Mouse (Mus musculus) hindbrain, embryonic 16.5 days (tissue): ENCODE results near the gene Grip1. TPM values are rescaled to one million over a fixed set of nuclear protein-coding genes. Genes with fewer than 3 reads are reported as not detected.

Source experiments
- ATAC-seq: fragments of 200-750 bp; cut with Nextera tagmentation; 2 replicates; pipeline ENCODE4 v1.8.0; 2017; ENCODE audit warnings: moderate TSS enrichment, moderate library complexity
- H3K27ac ChIP-seq: fragments of 300-500 bp; sonication (generic); 2 replicates; pipeline ENCODE4 v1.5.1; 2014; ENCODE audit warnings: low read depth, mild to moderate bottlenecking, control low read depth, low read length, moderate library complexity
- H3K27me3 ChIP-seq: fragments of 300-500 bp; sonication (generic); replicated peaks from 2 replicates; pipeline ENCODE4 v1.6.1; 2014; ENCODE audit warnings: low read length; ENCODE audit not compliant: control insufficient read depth, insufficient read depth
- H3K36me3 ChIP-seq: fragments of 300-500 bp; sonication (generic); 2 replicates; pipeline ENCODE4 v1.6.1; 2014; ENCODE audit warnings: mild to moderate bottlenecking, low read length, moderate library complexity, mixed read lengths; ENCODE audit not compliant: control insufficient read depth, insufficient read depth
- H3K4me1 ChIP-seq: fragments of 300-500 bp; sonication (generic); 2 replicates; pipeline ENCODE4 v1.6.1; 2014; ENCODE audit warnings: low read depth, low read length; ENCODE audit not compliant: control insufficient read depth, insufficient read depth
- H3K4me2 ChIP-seq: fragments of 300-500 bp; sonication (generic); 2 replicates; pipeline ENCODE4 v1.6.1; 2014; ENCODE audit warnings: mild to moderate bottlenecking, low read length, control low read depth, moderate library complexity
- H3K4me3 ChIP-seq: fragments of 300-500 bp; sonication (generic); 2 replicates; pipeline ENCODE4 v1.5.1; 2014; ENCODE audit warnings: mild to moderate bottlenecking, low read length, control low read depth, moderate library complexity
- H3K9ac ChIP-seq: fragments of 300-500 bp; sonication (generic); 2 replicates; pipeline ENCODE4 v1.6.1; 2014; ENCODE audit warnings: low read depth, mild to moderate bottlenecking, control low read depth, low read length, moderate library complexity
- H3K9me3 ChIP-seq: fragments of 300-500 bp; sonication (generic); 2 replicates; pipeline ENCODE4 v1.6.1; 2014; ENCODE audit warnings: mild to moderate bottlenecking, low read length, moderate library complexity; ENCODE audit not compliant: control insufficient read depth
- WGBS: fragments of 180-500 bp; shearing (Covaris S2); extraction: QIAGEN DNeasy Blood & Tissue Kit; methylation state at CpG from one replicate; pipeline ENCODE4 v1.1.7; 2014; 5-methylcytosine and 5-hydroxymethylcytosine counted together
- polyA plus RNA-seq: library from polyadenylated mRNA; unstranded; fragments of >200 nt; fragmentation: Nextera tagmentation; extraction: Ambion mirVana; gene quantifications from 2 replicates; pipeline ENCODE4 v1.2.1, GENCODE M21; 2015

The Grip1 gene
- polyA plus RNA-seq, 1 experiment from 2014 or later: 16.6 TPM

GRCm38 (mm10) chr10:119641011-119641410, 187.4 kb downstream of the Grip1 start:
- Histone ChIP-seq H3K9ac (no peak overlapping the region), H3K4me2 (no peak overlapping the region), H3K27ac (no peak overlapping the region), H3K4me1 (peaks cover 8% of the 10 kb centered on the region), H3K9me3 (no peaks in the 10 kb centered on the region), H3K4me3 (no peak overlapping the region), H3K27me3 (no peaks in the 10 kb centered on the region), H3K36me3 (no peaks in the 10 kb centered on the region)
- WGBS: 46% methylated on average over 12 of the region's 12 CpGs
- ATAC-seq: 0 out of 2 replicates have a peak, but pooled peaks have one; percentile 30

DNA sequence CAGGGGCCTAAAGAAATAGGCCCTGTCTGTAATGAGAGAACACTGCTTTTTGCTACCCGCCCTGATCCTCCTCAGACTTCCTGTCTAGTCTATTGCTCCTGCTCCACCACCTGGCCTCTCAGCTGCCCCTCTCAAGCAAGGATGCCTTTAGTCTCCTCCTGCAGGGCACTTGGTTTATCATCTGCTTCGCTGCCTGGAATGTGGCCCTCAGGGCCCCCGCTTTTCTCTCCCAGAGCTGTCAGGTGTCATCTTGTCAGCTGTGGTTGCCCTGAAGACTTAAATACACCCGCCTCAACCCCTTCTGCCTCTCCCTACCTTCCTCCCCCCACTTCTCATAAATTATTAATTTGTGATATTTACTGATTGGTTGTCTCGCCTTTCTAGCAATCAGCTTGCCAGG, 190.7 kb downstream of the Grip1 start:
- ATAC-seq: no peak
- H3K4me3 ChIP-seq: no peak overlapping the region
- no peak overlapping the region for H3K9ac ChIP-seq
- no peak overlapping the region for H3K27ac ChIP-seq
- H3K36me3 ChIP-seq: no peaks in the 10 kb centered on the region
- WGBS: 50% methylated on average over 5 of the region's 5 CpGs
- H3K27me3 ChIP-seq: no peaks in the 10 kb centered on the region
- H3K9me3 ChIP-seq: no peaks in the 10 kb centered on the region
- H3K4me2 ChIP-seq: no peak overlapping the region
- peaks cover 8% of the 10 kb centered on the region for H3K4me1 ChIP-seq

DNA sequence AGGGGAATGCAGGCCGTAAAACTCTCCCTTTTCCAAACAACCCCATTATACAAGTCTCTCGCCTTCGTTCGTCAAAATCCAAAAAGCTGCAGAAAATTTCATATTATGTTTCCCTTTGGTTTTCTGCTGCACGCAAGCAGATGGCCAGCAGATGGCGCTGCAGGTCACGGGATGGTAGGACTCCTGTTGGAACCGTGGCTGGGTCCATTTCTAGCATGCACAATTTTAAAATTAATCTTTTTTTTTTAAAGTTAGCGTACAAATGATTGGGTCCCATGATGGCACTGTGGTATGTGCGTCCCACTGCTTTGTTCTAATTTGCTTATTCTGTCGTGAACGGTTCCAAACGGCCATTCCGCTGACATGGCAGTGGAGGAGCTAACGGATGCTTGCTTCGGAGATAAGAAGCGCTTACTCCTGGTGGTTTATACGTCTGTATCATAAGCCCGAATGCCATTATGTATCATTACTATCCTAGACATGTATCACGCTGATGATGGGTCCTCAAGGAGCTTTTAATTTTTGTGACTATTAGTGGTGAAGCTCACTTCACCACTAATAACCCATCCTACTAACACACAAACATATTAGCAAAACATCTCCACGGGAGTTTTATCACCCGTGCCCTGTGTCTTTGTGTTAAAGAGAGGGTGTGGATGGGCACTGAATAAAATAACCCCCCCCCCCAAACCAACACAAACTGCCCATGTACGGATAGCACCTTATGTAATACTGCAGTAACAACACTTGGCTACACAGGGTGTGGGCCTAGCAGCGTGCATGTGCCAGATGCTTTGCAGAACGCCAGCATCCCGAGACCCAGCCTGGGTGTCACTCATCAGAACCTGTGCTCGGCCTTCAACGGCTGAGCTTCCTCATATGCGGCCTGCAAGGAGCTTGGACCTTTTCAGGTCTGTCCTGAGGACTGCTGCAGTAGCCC, 193.1 kb downstream of the Grip1 start:
- H3K36me3 ChIP-seq: no peaks in the 10 kb centered on the region
- whole genome bisulfite sequencing: 58% methylated on average over 29 of the region's 29 CpGs
- no peak overlapping the region for H3K27ac ChIP-seq
- H3K4me1 ChIP-seq: peaks cover 2% of the 10 kb centered on the region; the same call in 1 of the 2 replicates
- no peaks in the 10 kb centered on the region for H3K27me3 ChIP-seq
- 0 out of 2 replicates have a peak overlapping the region, but pooled peaks have one; percentile 27 for H3K4me2 ChIP-seq
- H3K9me3 ChIP-seq: no peaks in the 10 kb centered on the region
- no peak overlapping the region for H3K9ac ChIP-seq
- no peak overlapping the region for H3K4me3 ChIP-seq
- peak; percentile 48; the same call in 1 of the 2 replicates for ATAC-seq

- Histone ChIP-seq H3K36me3 (no peaks in the 10 kb centered on the region), H3K27me3 (no peaks in the 10 kb centered on the region), H3K9ac (no peak overlapping the region), H3K9me3 (peaks cover 3% of the 10 kb centered on the region; the same call in 1 of the 2 replicates), H3K4me2 (no peak overlapping the region), H3K4me1 (no peaks in the 10 kb centered on the region), H3K27ac (no peak overlapping the region), H3K4me3 (no peak overlapping the region)
- WGBS: 45% methylated on average over 7 of the region's 7 CpGs
- ATAC-seq: peak; percentile 65; the same call in 1 of the 2 replicates
Observed at GRCm38 (mm10) chr10:119660677-119661353, 207.2 kb downstream of the Grip1 start.

GRCm38 (mm10) chr10:119663586-119663985, 210.0 kb downstream of the Grip1 start:
- no peak for ATAC-seq
- WGBS: 76% methylated on average over 9 of the region's 9 CpGs
- no peaks in the 10 kb centered on the region for H3K27me3 ChIP-seq

GRCm38 (mm10) chr10:119666386-119666785, 212.8 kb downstream of the Grip1 start:
- H3K36me3 ChIP-seq: no peaks in the 10 kb centered on the region
- H3K9ac ChIP-seq: no peak overlapping the region
- H3K27me3 ChIP-seq: no peaks in the 10 kb centered on the region
- no peak overlapping the region for H3K4me3 ChIP-seq
- no peaks in the 10 kb centered on the region for H3K9me3 ChIP-seq
- WGBS: 84% methylated on average over 11 of the region's 11 CpGs
- no peak overlapping the region for H3K4me2 ChIP-seq
- no peaks in the 10 kb centered on the region for H3K4me1 ChIP-seq
- no peak overlapping the region for H3K27ac ChIP-seq
- ATAC-seq: no peak

More at GRCm38 (mm10) chr10:119663586-119663985, 210.0 kb downstream of the Grip1 start:
- Histone ChIP-seq H3K9me3 (no peaks in the 10 kb centered on the region), H3K4me1 (no peaks in the 10 kb centered on the region), H3K4me3 (no peak overlapping the region), H3K9ac (no peak overlapping the region), H3K27ac (no peak overlapping the region), H3K4me2 (no peak overlapping the region), H3K36me3 (no peaks in the 10 kb centered on the region)

GRCm38 (mm10) chr10:119670456-119670855, 216.8 kb downstream of the Grip1 start:
- H3K9ac ChIP-seq: no peak overlapping the region
- no peak overlapping the region for H3K27ac ChIP-seq
- no peaks in the 10 kb centered on the region for H3K36me3 ChIP-seq
- WGBS: 45% methylated on average over 7 of the region's 7 CpGs
- H3K4me1 ChIP-seq: no peaks in the 10 kb centered on the region
- no peaks in the 10 kb centered on the region for H3K9me3 ChIP-seq
- H3K4me3 ChIP-seq: no peak overlapping the region
- no peaks in the 10 kb centered on the region for H3K27me3 ChIP-seq
- ATAC-seq: no peak
- H3K4me2 ChIP-seq: no peak overlapping the region

DNA sequence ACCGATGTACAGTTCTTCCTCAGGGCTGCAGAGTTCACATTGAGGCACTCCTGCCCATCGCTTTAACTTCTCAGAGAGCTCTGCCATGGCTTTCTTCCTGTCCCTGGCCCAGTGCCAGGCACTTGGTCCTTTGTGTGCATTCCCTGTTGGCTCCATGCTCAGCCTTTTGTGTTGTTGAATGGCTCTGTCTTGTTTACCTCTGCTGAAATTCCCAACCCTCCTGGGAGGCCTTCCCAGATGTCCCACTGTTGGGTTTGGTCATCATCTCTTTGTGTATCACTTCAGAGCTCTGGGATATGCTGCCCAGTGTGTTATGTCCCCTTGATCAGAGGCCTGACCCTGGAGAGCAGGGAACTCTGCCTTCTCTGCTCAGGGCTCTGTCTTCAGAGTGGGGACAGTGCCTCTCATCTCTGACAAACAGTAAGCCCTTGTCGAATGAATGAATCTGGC, 230.8 kb downstream of the Grip1 start:
- Histone ChIP-seq H3K9me3 (no peaks in the 10 kb centered on the region), H3K4me1 (peaks cover 8% of the 10 kb centered on the region), H3K36me3 (no peaks in the 10 kb centered on the region), H3K27me3 (no peaks in the 10 kb centered on the region), H3K4me2 (no peak overlapping the region), H3K27ac (peak overlapping the region; percentile 34; the same call in 1 of the 2 replicates), H3K9ac (no peak overlapping the region), H3K4me3 (no peak overlapping the region)
- WGBS: 11% methylated on average over 3 of the region's 3 CpGs
- ATAC-seq: peak; percentile 78
